Mouse (Mus musculus) cortical plate, adult 2 months (tissue): ENCODE results near the gene Slc30a9.

Experiments
- CTCF ChIP-seq: fragments of 200-500 bp; IDR thresholded peaks from 2 replicates; pipeline ENCODE4 v1.5.1; 2011; ENCODE audit warnings: mild to moderate bottlenecking, control low read depth, low read length; ENCODE audit not compliant: insufficient read depth; ENCODE audit errors: extremely low read depth
- POLR2A ChIP-seq: fragments of 200-500 bp; IDR thresholded peaks from 2 replicates; pipeline ENCODE4 v1.6.1; 2011; ENCODE audit warnings: mild to moderate bottlenecking, low read length, control low read depth; ENCODE audit not compliant: insufficient read depth; ENCODE audit errors: extremely low read depth

- no peak for TF ChIP-seq CTCF
- TF ChIP-seq POLR2A = no peak
These were observed 37.4 kb upstream of the Slc30a9 start for GRCm38 (mm10) chr5:67269309-67269708.
